Mouse (Mus musculus): ENCODE results near the gene Smoc1. TPM values are rescaled to one million over a fixed set of nuclear protein-coding genes. Genes with fewer than 3 reads are reported as not detected.

Gene Smoc1
- polyA plus RNA-seq, 1 experiment from 2014 or later, result 15.5 TPM

DNA sequence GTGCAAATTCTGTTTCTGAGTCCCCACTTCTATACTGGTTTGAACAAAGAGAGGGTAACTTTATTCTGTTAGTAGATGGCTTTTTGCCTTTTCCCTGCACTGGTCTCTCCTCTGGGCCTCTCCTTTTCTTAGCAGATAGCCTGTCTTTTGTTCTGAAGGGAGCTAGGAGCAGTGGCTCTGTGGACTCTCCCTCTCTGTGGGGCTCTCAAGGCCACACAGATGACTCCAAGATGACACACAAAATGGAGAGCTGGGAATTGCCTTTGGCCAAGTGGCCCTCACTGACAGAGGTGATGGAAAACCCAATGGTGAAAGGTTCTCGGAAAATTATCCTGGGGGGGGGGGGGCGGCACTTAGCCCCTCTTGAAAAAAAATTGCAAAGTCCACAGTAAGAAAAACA, 133.3 kb downstream of the Smoc1 start:
- ATAC-seq (replicated peaks; ENCODE audit: insufficient number of reproducible peaks, low FRiP score, low TSS enrichment, low read depth) (no peak), DNase-seq (ENCODE audit: low spot score) (no peak)

DNA sequence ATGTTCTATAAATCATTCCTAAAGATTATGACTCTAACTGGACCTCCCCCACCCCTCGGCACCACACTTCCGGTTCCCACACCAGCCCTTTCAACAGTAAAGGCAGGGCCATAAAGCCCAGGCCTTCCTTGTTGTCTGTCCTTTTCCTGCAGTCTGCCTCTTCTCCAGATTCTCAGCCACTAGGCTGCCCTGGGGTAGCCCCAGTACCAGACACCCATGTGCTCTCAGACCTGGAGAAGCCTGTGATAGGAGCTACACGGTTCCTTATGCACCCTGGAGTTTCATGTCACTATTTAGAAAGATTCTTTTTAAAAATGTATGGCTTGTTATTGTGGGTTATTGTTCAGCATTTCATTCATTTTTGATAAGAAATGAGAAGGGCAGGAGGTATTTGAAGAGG, 133.8 kb downstream of the Smoc1 start:
- ATAC-seq (replicated peaks; ENCODE audit: insufficient number of reproducible peaks, low FRiP score, low TSS enrichment, low read depth) (no peak), DNase-seq (ENCODE audit: low spot score) (no peak)
- Histone ChIP-seq H3K4me1 (ENCODE audit: control insufficient read depth, insufficient read depth, low read length) (no peaks in the 10 kb centered on the region), H3K4me3 (ENCODE audit: low read depth, low read length) (no peak overlapping the region), H3K9me3 (replicated peaks; ENCODE audit: control insufficient read depth, low read length) (no peaks in the 10 kb centered on the region), H3K36me3 (replicated peaks; ENCODE audit: control insufficient read depth, insufficient read depth, low read depth, low read length) (no peaks in the 10 kb centered on the region), H3K27ac (replicated peaks; ENCODE audit: low read depth, low read length) (no peak overlapping the region), H3K27me3 (ENCODE audit: control insufficient read depth, insufficient read depth, low read length) (no peaks in the 10 kb centered on the region), H3K9ac (replicated peaks; ENCODE audit: low read length) (no peak overlapping the region), H3K4me2 (ENCODE audit: low read depth, low read length) (no peak overlapping the region)
- 86% methylated on average over 3 of the region's 3 CpGs for WGBS

More for the DNA sequence above, 133.3 kb downstream of the Smoc1 start:
- Histone ChIP-seq H3K9ac (replicated peaks; ENCODE audit: low read length) (no peak overlapping the region), H3K27me3 (ENCODE audit: control insufficient read depth, insufficient read depth, low read length) (no peaks in the 10 kb centered on the region), H3K36me3 (replicated peaks; ENCODE audit: control insufficient read depth, insufficient read depth, low read depth, low read length) (no peaks in the 10 kb centered on the region), H3K4me2 (ENCODE audit: low read depth, low read length) (no peak overlapping the region), H3K9me3 (replicated peaks; ENCODE audit: control insufficient read depth, low read length) (no peaks in the 10 kb centered on the region), H3K4me1 (ENCODE audit: control insufficient read depth, insufficient read depth, low read length) (no peaks in the 10 kb centered on the region), H3K27ac (replicated peaks; ENCODE audit: low read depth, low read length) (no peak overlapping the region), H3K4me3 (ENCODE audit: low read depth, low read length) (no peak overlapping the region)
- 91% methylated on average over 2 of the region's 2 CpGs for WGBS

DNA sequence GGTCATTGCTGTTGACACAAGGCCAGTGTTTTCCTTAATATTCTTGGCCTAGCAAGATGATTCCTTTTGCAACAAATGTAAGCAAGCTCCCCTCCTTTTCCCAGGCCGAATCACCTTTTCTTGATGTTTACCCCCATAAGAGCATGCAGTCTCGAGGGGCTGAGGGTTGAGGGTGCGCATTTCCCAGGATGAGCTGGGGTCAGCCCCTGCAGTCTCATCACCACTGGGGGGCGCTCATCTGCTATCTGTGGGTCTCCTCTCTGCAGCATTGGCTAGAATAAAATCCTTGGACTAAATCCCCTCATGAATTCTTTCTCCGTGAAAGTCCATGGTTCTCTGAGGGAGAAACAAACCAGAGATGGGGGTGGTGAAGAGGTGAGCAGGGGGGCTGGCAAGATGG, 134.2 kb downstream of the Smoc1 start:
- Histone ChIP-seq H3K36me3 (replicated peaks; ENCODE audit: control insufficient read depth, insufficient read depth, low read depth, low read length) (no peaks in the 10 kb centered on the region), H3K27me3 (ENCODE audit: control insufficient read depth, insufficient read depth, low read length) (no peaks in the 10 kb centered on the region), H3K9me3 (replicated peaks; ENCODE audit: control insufficient read depth, low read length) (no peaks in the 10 kb centered on the region), H3K4me2 (ENCODE audit: low read depth, low read length) (no peak overlapping the region), H3K4me3 (ENCODE audit: low read depth, low read length) (no peak overlapping the region), H3K9ac (replicated peaks; ENCODE audit: low read length) (no peak overlapping the region), H3K4me1 (ENCODE audit: control insufficient read depth, insufficient read depth, low read length) (no peaks in the 10 kb centered on the region), H3K27ac (replicated peaks; ENCODE audit: low read depth, low read length) (no peak overlapping the region)
- WGBS, result 69% methylated on average over 5 of the region's 5 CpGs
- no peak for DNase-seq (ENCODE audit: low spot score)
- no peak for ATAC-seq (replicated peaks; ENCODE audit: insufficient number of reproducible peaks, low FRiP score, low TSS enrichment, low read depth)

DNA sequence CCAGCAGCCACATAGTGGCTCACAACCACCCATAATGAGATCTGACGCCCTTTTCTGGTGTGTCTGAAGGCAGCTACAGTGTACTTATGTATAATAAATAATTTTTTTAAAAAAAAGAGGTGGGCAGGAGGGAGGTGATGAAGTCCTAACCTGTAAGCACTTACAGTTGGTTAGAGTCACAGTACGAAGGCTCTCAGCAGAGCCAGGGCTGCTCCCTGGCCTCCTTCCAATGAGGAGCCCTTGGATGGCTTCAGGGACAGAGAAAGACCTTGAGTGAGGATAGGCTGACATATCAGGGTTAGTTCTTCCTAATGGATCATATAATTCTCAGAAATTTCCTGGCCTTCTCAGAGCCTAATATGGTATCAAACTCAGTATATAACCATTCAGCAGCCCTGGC, 134.7 kb downstream of the Smoc1 start:
- H3K36me3 ChIP-seq (replicated peaks; ENCODE audit: control insufficient read depth, insufficient read depth, low read depth, low read length), result no peaks in the 10 kb centered on the region
- no peak overlapping the region for H3K27ac ChIP-seq (replicated peaks; ENCODE audit: low read depth, low read length)
- H3K9me3 ChIP-seq (replicated peaks; ENCODE audit: control insufficient read depth, low read length), result no peaks in the 10 kb centered on the region
- DNase-seq (ENCODE audit: low spot score) (no peak), ATAC-seq (replicated peaks; ENCODE audit: insufficient number of reproducible peaks, low FRiP score, low TSS enrichment, low read depth) (no peak)
- no peak overlapping the region for H3K9ac ChIP-seq (replicated peaks; ENCODE audit: low read length)
- WGBS, result 83% methylated on average over 2 of the region's 2 CpGs
- no peak overlapping the region for H3K4me2 ChIP-seq (ENCODE audit: low read depth, low read length)
- no peak overlapping the region for H3K4me3 ChIP-seq (ENCODE audit: low read depth, low read length)
- no peaks in the 10 kb centered on the region for H3K27me3 ChIP-seq (ENCODE audit: control insufficient read depth, insufficient read depth, low read length)
- no peaks in the 10 kb centered on the region; the same call in 1 of the 2 replicates for H3K4me1 ChIP-seq (ENCODE audit: control insufficient read depth, insufficient read depth, low read length)

DNA sequence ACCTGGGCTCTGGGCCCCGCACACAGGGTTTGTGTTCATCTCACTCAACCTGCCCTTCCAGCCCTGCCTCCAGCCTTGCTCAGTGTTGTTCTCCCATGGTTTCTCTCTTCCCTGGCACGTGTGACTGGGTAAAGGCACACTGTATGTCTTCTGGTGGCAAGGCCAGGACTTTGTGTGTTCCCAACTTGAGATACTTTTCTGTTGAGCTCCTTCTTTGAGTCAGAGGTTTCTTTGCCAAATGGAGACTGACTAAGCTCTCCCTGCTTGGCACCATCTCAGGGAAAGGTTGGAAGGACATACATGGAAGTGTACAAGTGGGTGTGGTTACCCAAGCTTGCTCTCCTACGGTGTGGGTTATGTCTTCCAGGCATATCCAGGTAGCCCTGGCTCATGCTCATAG, 136.5 kb downstream of the Smoc1 start:
- no peaks in the 10 kb centered on the region for H3K27me3 ChIP-seq (ENCODE audit: control insufficient read depth, insufficient read depth, low read length)
- H3K9ac ChIP-seq (replicated peaks; ENCODE audit: low read length), result no peak overlapping the region
- H3K9me3 ChIP-seq (replicated peaks; ENCODE audit: control insufficient read depth, low read length), result no peaks in the 10 kb centered on the region
- DNase-seq (ENCODE audit: low spot score), result no peak
- no peak overlapping the region for H3K4me2 ChIP-seq (ENCODE audit: low read depth, low read length)
- H3K4me3 ChIP-seq (ENCODE audit: low read depth, low read length), result no peak overlapping the region
- no peak for ATAC-seq (replicated peaks; ENCODE audit: insufficient number of reproducible peaks, low FRiP score, low TSS enrichment, low read depth)
- H3K27ac ChIP-seq (replicated peaks; ENCODE audit: low read depth, low read length), result no peak overlapping the region
- no peaks in the 10 kb centered on the region; the same call in 1 of the 2 replicates for H3K4me1 ChIP-seq (ENCODE audit: control insufficient read depth, insufficient read depth, low read length)
- 70% methylated on average over 3 of the region's 3 CpGs for WGBS
- H3K36me3 ChIP-seq (replicated peaks; ENCODE audit: control insufficient read depth, insufficient read depth, low read depth, low read length), result no peaks in the 10 kb centered on the region

DNA sequence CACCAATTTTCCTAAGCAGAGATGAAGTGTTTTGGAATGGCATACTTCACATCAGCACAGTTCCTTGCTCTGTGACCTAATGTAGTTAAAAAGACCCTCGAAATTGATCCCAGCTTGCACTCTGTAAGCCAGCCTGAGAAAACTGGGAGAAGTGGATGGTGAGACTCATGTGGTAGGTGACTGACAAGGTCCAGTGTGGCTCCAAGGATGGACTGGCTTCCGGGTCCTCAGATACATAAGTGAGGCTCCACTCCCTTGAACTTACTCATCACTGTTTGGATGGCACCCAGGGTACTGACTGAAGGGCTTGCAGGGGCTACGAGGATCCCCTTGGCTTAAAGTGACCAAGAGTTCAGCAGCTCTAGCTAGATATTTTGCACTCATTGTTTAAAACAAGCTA, 137.0 kb downstream of the Smoc1 start:
- 89% methylated on average over 3 of the region's 3 CpGs for WGBS
- no peak for DNase-seq (ENCODE audit: low spot score)

DNA sequence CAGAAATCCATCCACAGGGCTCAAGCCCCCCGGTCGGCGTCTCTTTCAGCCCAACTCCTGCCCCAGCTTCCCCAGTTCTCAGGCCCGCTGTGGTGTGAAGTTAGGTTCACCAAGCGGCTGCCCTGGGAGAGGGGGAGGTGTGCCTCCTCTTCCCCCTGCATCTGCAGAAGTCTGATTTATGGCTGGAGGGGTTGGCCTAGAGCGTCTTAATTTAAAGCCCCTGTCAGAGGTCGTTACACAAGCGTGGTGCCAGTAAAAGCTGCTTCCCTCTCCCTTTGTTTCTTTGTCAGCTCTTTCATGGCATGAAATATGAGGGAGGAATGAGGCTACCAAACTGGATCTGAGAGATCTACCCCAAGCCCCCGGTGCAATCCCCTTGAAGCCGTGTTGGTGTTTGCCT, 139.5 kb downstream of the Smoc1 start:
- Histone ChIP-seq H3K27me3 (ENCODE audit: control insufficient read depth, insufficient read depth, low read length) (no peaks in the 10 kb centered on the region), H3K9me3 (replicated peaks; ENCODE audit: control insufficient read depth, low read length) (no peaks in the 10 kb centered on the region), H3K4me3 (ENCODE audit: low read depth, low read length) (no peak overlapping the region), H3K4me2 (ENCODE audit: low read depth, low read length) (no peak overlapping the region), H3K9ac (replicated peaks; ENCODE audit: low read length) (no peak overlapping the region), H3K4me1 (ENCODE audit: control insufficient read depth, insufficient read depth, low read length) (no peaks in the 10 kb centered on the region; the same call in 1 of the 2 replicates), H3K27ac (replicated peaks; ENCODE audit: low read depth, low read length) (no peak overlapping the region), H3K36me3 (replicated peaks; ENCODE audit: control insufficient read depth, insufficient read depth, low read depth, low read length) (no peaks in the 10 kb centered on the region)
- ATAC-seq (replicated peaks; ENCODE audit: insufficient number of reproducible peaks, low FRiP score, low TSS enrichment, low read depth), result no peak
- no peak for DNase-seq (ENCODE audit: low spot score)
- 43% methylated on average over 10 of the region's 10 CpGs for WGBS

More for the DNA sequence above, 137.0 kb downstream of the Smoc1 start:
- no peak overlapping the region for H3K4me2 ChIP-seq (ENCODE audit: low read depth, low read length)
- no peaks in the 10 kb centered on the region for H3K36me3 ChIP-seq (replicated peaks; ENCODE audit: control insufficient read depth, insufficient read depth, low read depth, low read length)
- no peaks in the 10 kb centered on the region for H3K9me3 ChIP-seq (replicated peaks; ENCODE audit: control insufficient read depth, low read length)
- no peak overlapping the region for H3K27ac ChIP-seq (replicated peaks; ENCODE audit: low read depth, low read length)
- no peaks in the 10 kb centered on the region; the same call in 1 of the 2 replicates for H3K4me1 ChIP-seq (ENCODE audit: control insufficient read depth, insufficient read depth, low read length)
- no peak overlapping the region for H3K9ac ChIP-seq (replicated peaks; ENCODE audit: low read length)
- H3K4me3 ChIP-seq (ENCODE audit: low read depth, low read length), result no peak overlapping the region
- ATAC-seq (replicated peaks; ENCODE audit: insufficient number of reproducible peaks, low FRiP score, low TSS enrichment, low read depth), result no peak
- H3K27me3 ChIP-seq (ENCODE audit: control insufficient read depth, insufficient read depth, low read length), result no peaks in the 10 kb centered on the region

DNA sequence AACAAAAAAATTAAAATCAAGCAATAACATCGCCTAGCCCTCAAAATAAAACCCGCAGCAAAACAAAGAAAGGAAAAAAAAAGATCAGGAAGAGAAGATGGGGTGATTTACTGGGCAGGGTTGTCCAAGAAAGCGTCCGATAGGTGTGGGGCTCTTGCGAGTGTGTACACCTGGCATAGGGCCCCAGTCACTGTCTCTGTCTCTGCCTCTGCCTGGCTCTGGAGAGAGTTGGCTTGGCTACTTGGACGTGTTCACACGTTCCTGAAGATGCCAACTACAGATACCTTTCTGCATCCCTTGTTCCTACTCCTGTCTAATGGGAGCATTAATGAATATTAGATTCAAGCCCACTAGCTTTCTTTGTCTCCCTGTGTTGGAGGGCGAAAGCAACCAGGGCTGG, 140.0 kb downstream of the Smoc1 start:
- DNase-seq (ENCODE audit: low spot score) (no peak), ATAC-seq (replicated peaks; ENCODE audit: insufficient number of reproducible peaks, low FRiP score, low TSS enrichment, low read depth) (no peak)
- Histone ChIP-seq H3K9ac (replicated peaks; ENCODE audit: low read length) (no peak overlapping the region), H3K27me3 (ENCODE audit: control insufficient read depth, insufficient read depth, low read length) (no peaks in the 10 kb centered on the region), H3K4me1 (ENCODE audit: control insufficient read depth, insufficient read depth, low read length) (no peaks in the 10 kb centered on the region; the same call in 1 of the 2 replicates), H3K27ac (replicated peaks; ENCODE audit: low read depth, low read length) (no peak overlapping the region), H3K4me3 (ENCODE audit: low read depth, low read length) (no peak overlapping the region), H3K36me3 (replicated peaks; ENCODE audit: control insufficient read depth, insufficient read depth, low read depth, low read length) (no peaks in the 10 kb centered on the region), H3K9me3 (replicated peaks; ENCODE audit: control insufficient read depth, low read length) (no peaks in the 10 kb centered on the region), H3K4me2 (ENCODE audit: low read depth, low read length) (no peak overlapping the region)
- WGBS, result 90% methylated on average over 8 of the region's 8 CpGs
